Mouse (Mus musculus): ENCODE results near the gene Irx2.

DNA sequence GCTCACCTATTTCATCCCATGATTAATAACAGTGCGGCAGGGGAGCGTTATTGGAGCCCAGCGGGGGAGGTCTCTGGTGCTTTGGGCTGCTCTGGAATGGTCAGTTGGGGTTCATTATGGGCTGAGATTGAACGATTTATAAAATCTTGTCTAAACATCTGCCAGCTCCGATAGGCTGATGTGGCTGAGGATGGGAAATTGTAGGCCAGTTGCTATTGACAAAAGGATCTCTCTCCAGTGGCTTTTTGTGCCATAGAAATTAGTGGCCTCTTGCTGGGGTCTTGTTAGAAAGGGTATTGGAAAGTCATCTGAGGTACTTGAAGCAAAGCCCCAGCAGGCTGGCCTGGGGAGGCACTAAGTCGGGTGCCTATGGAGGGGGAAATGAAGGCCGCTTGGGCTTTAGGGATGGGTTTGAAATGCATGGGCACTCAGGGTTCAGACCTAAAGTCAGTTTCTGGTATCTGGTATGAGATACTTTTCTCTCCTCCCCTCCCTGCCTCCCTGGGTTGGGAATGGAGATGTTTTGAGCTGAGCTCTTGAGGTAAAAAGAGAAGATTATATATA is 6.2 kb downstream of the Irx2 start:
- TF ChIP-seq POLR2A (IDR thresholded peaks at IDR 0.05; ENCODE audit: low read depth, low read length) = no peak
- no peak for TF ChIP-seq CTCF (conservative IDR thresholded peaks at IDR 0.05; ENCODE audit: insufficient read depth, insufficient read length, low read depth, low read length)

Data from kidney, adult 2 months (tissue).